ENCODE assay signal across 11 mouse cellular contexts in genomic region chr5:29817400-29817799, GRCm38 (mm10).
DNase-seq lines count a peak whose midpoint lies in the region.
"Had no signal": no experiment of that assay in that cellular context is flagged by ENCODE, and none has a peak within 500 bp of the region (broad histone marks: within the 10 kb centered on the region; RNA-seq: fewer than 3 reads in every experiment).

No protein-coding gene starts in this region.

- no peak overlapping the region for H3K27ac ChIP-seq in midbrain, embryonic 10.5 days (replicated peaks)
- H3K27ac ChIP-seq: hindbrain, embryonic 15.5 days had no signal

- 82% methylated on average over 5 of the region's 5 CpGs for WGBS in midbrain, embryonic 10.5 days

- 0 out of 2 replicates have a peak, but pooled peaks cover under 1% of the 10 kb centered on the region for H3K9me3 ChIP-seq in midbrain, embryonic 10.5 days (replicated peaks)
- H3K9me3 ChIP-seq: hindbrain, embryonic 15.5 days had no signal

- H3K36me3 ChIP-seq in midbrain, embryonic 10.5 days, result no peaks in the 10 kb centered on the region
- H3K36me3 ChIP-seq: hindbrain, embryonic 15.5 days had no signal

- no peaks in the 10 kb centered on the region for H3K4me1 ChIP-seq in midbrain, embryonic 10.5 days
- H3K4me1 ChIP-seq: hindbrain, embryonic 15.5 days had no signal

- H3K4me3 ChIP-seq in midbrain, embryonic 10.5 days, result no peak overlapping the region
- H3K4me3 ChIP-seq: erythroblast, embryonic 14.5 days; hindbrain, embryonic 15.5 days had no signal

- peak; percentile 33 to 52 for DNase-seq in cerebellum, postnatal 14 days
- no peak for DNase-seq in cerebellum, adult 9-11 months
- DNase-seq in layer of hippocampus, adult 9-11 months, result peak; percentile 34
- DNase-seq in layer of hippocampus, adult 18-20 months (ENCODE audit: low spot score in 2 of 2), result no peak
- DNase-seq in right cerebral cortex, postnatal 10 days (ENCODE audit: low spot score in 2 of 2), result peak; percentile 71 to 78
- DNase-seq in right cerebral cortex, postnatal 36 days (ENCODE audit: low spot score in 2 of 2), result no peak
- no peak for DNase-seq in midbrain, embryonic 10.5 days (ENCODE audit: low spot score)
- no peak for DNase-seq in kidney, postnatal 25 days
- DNase-seq: thymus, postnatal 14 days had no signal

- H3K27me3 ChIP-seq in midbrain, embryonic 10.5 days (ENCODE audit: low read depth, poor library complexity, severe bottlenecking), result no peaks in the 10 kb centered on the region
- H3K27me3 ChIP-seq: hindbrain, embryonic 15.5 days had no signal

Comparison
In these comparisons a context has a peak if more than half of its experiments do, and no peak if none do; other contexts are left out.
1. DNase-seq: peak in cerebellum, postnatal 14 days (2 of 2), layer of hippocampus, adult 9-11 months (single experiment) and right cerebral cortex, postnatal 10 days (2 of 2); none in cerebellum, adult 9-11 months (single experiment), layer of hippocampus, adult 18-20 months (0 of 2), right cerebral cortex, postnatal 36 days (0 of 2), midbrain, embryonic 10.5 days (single experiment) and kidney, postnatal 25 days (0 of 2).